Mouse (Mus musculus) megakaryocyte, embryonic 14.5 days (primary cell): Measurements from ENCODE around the gene Cd27.

Experiments
- FLI1 ChIP-seq: IDR thresholded peaks from 2 replicates; pipeline ENCODE4 v1.6.1; 2012; ENCODE audit warnings: low read length, inconsistent platforms, mixed read lengths
- GATA1 ChIP-seq: IDR thresholded peaks from 3 replicates; pipeline ENCODE4 v1.6.1; 2012; ENCODE audit warnings: mixed read lengths, low read length, inconsistent platforms, borderline replicate concordance

DNA sequence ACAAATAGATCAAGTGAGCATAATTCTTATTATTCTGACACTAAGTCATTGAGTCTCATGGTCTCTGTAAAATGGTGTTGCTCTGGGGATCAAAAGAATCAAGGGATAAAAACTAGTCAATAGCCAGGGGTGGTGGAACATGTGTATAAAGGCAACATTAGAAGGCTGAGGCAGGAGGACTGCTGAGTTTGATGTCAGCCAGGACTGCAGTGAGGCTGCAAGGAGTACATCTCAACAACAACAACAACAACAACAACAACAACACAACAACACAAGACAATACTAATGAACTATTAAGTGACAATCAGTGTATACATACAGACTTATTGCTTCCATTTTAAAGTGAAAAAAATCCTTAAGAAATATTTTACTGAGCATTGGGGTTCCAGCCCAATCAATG lies 46.0 kb downstream of the Cd27 start:
- TF ChIP-seq GATA1, result no peak
- TF ChIP-seq FLI1, result no peak
